Mouse (Mus musculus) C2C12 (cell line): Measurements from ENCODE around the gene Dclre1a.

Experiments used
- CTCF ChIP-seq: IDR thresholded peaks from one replicate; pipeline ENCODE4 v1.5.1; 2011; ENCODE audit not compliant: control insufficient read depth, insufficient read depth, insufficient read length
- MYOG ChIP-seq: IDR thresholded peaks from one replicate; pipeline ENCODE4 v1.6.1; 2011; ENCODE audit not compliant: control insufficient read depth, insufficient read length; ENCODE audit errors: extremely low read depth

DNA sequence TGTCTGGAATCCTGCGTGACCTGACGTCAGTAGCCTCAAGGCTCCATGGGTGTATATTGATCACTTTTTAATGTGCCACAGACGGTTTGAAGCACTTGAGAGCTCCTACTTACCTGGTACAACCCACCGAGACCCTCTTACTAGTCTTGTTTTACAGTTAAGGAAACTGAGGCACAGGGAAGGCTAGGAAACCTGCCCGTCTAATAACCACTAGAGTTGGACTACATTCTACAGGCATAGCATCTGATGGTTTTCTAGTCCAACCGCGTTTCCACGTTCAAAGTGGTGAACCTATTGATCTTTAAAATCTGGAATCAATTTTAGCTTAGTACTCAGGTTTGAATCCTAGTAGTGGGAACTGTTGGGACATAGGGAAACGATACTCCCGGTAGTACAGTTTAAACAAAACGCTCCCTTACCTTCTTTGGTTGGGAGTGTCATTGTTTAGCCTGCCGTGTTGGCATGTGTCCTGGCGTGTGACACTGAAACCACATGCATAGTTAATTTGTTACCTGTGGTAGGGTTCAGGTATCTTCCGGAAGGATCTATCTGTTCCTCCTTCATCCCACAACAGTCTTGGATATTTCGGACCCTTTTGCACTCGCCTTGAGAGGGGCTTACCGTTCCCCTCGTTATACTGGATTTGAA, 1.1 kb upstream of the Dclre1a start:
- TF ChIP-seq CTCF (no peak), MYOG (no peak)
